Mouse (Mus musculus): ENCODE data around the gene Gm13288.
"Not testable (repeated sequence)": the region's sequence is repeated elsewhere in the genome, so short reads cannot be mapped to it uniquely, and the experiment has no call there.

GRCm38 (mm10) chr4:88761776-88762175 lies 43.6 kb upstream of the Gm13288 start:
- not testable (repeated sequence) for TF ChIP-seq CTCF (IDR thresholded peaks at IDR 0.05; ENCODE audit: borderline replicate concordance, insufficient read depth, low read length); POLR2A (IDR thresholded peaks at IDR 0.05; ENCODE audit: low read depth, low read length)
